Mouse (Mus musculus) neural tube, embryonic 14.5 days (tissue): ENCODE results near the gene Col6a2. TPM values are rescaled to one million over a fixed set of nuclear protein-coding genes. Genes with fewer than 3 reads are reported as not detected.

Experiments
- ATAC-seq: fragments of 200-750 bp; cut with Nextera tagmentation; 2 replicates; pipeline ENCODE4 v1.8.0; 2017; ENCODE audit warnings: low read depth, mild to moderate bottlenecking, moderate TSS enrichment, moderate library complexity
- H3K27ac ChIP-seq: fragments of 300-500 bp; sonication (generic); 2 replicates; pipeline ENCODE4 v1.5.1; 2014; ENCODE audit warnings: low read depth, mild to moderate bottlenecking, control low read depth, low read length, moderate library complexity, mixed read lengths
- H3K27me3 ChIP-seq: fragments of 300-500 bp; sonication (generic); 2 replicates; pipeline ENCODE4 v1.6.1; 2014; ENCODE audit warnings: low read length; ENCODE audit not compliant: control insufficient read depth, insufficient read depth
- H3K36me3 ChIP-seq: fragments of 300-500 bp; sonication (generic); 2 replicates; pipeline ENCODE4 v1.6.1; 2014; ENCODE audit warnings: low read length, mixed read lengths; ENCODE audit not compliant: control insufficient read depth, insufficient read depth
- H3K4me1 ChIP-seq: fragments of 300-500 bp; sonication (generic); 2 replicates; pipeline ENCODE4 v1.6.1; 2014; ENCODE audit warnings: low read length; ENCODE audit not compliant: control insufficient read depth, insufficient read depth
- H3K4me2 ChIP-seq: fragments of 300-500 bp; sonication (generic); 2 replicates; pipeline ENCODE4 v1.6.1; 2014; ENCODE audit warnings: mild to moderate bottlenecking, low read depth, low read length, control low read depth
- H3K4me3 ChIP-seq: fragments of 300-500 bp; sonication (generic); 2 replicates; pipeline ENCODE4 v1.5.1; 2014; ENCODE audit warnings: low read depth, low read length, control low read depth, mixed read lengths
- H3K9ac ChIP-seq: fragments of 300-500 bp; sonication (generic); replicated peaks from 2 replicates; pipeline ENCODE4 v1.6.1; 2014; ENCODE audit warnings: low read depth, mild to moderate bottlenecking, control low read depth, low read length, mixed read lengths
- H3K9me3 ChIP-seq: fragments of 300-500 bp; sonication (generic); 2 replicates; pipeline ENCODE4 v1.6.1; 2016; ENCODE audit warnings: low read length; ENCODE audit not compliant: control insufficient read depth
- WGBS: fragments of 180-500 bp; shearing (Covaris S2); extraction: QIAGEN DNeasy Blood & Tissue Kit; methylation state at CpG from one replicate; pipeline ENCODE4 v1.1.7; 2014; 5-methylcytosine and 5-hydroxymethylcytosine counted together
- polyA plus RNA-seq: library from polyadenylated mRNA; unstranded; fragments of >200 nt; fragmentation: Nextera tagmentation; extraction: Ambion mirVana; gene quantifications from 2 replicates; pipeline ENCODE4 v1.2.1, GENCODE M21; 2014

The Col6a2 gene
- polyA plus RNA-seq, 1 experiment from 2014 or later = 2.4 TPM

- no peak overlapping the region for H3K27ac ChIP-seq
- H3K9me3 ChIP-seq = no peaks in the 10 kb centered on the region
- H3K36me3 ChIP-seq = no peaks in the 10 kb centered on the region
- ATAC-seq = no peak
- H3K27me3 ChIP-seq = no peaks in the 10 kb centered on the region
- no peaks in the 10 kb centered on the region for H3K4me1 ChIP-seq
- H3K4me2 ChIP-seq = no peak overlapping the region
- H3K9ac ChIP-seq = no peak overlapping the region
- no peak overlapping the region for H3K4me3 ChIP-seq
- WGBS = 82% methylated on average over 9 of the region's 9 CpGs
Measured at GRCm38 (mm10) chr10:76642628-76643434, 19.4 kb upstream of the Col6a2 start.

- H3K4me2 ChIP-seq = no peak overlapping the region
- no peak overlapping the region for H3K9ac ChIP-seq
- no peak overlapping the region for H3K4me3 ChIP-seq
- H3K27me3 ChIP-seq = no peaks in the 10 kb centered on the region
- H3K4me1 ChIP-seq = no peaks in the 10 kb centered on the region
- no peaks in the 10 kb centered on the region for H3K9me3 ChIP-seq
- WGBS = 80% methylated on average over 13 of the region's 13 CpGs
- H3K36me3 ChIP-seq = no peaks in the 10 kb centered on the region
- no peak for ATAC-seq
- H3K27ac ChIP-seq = no peak overlapping the region
Measured at GRCm38 (mm10) chr10:76641894-76642627, 18.6 kb upstream of the Col6a2 start.

GRCm38 (mm10) chr10:76639952-76640351 is 16.5 kb upstream of the Col6a2 start:
- no peak overlapping the region for H3K9ac ChIP-seq
- no peak for ATAC-seq
- H3K4me3 ChIP-seq = no peak overlapping the region
- H3K4me1 ChIP-seq = no peaks in the 10 kb centered on the region
- no peaks in the 10 kb centered on the region for H3K36me3 ChIP-seq
- no peak overlapping the region for H3K27ac ChIP-seq
- 94% methylated on average over 2 of the region's 2 CpGs for WGBS
- H3K9me3 ChIP-seq = no peaks in the 10 kb centered on the region
- H3K4me2 ChIP-seq = no peak overlapping the region
- no peaks in the 10 kb centered on the region for H3K27me3 ChIP-seq

GRCm38 (mm10) chr10:76636601-76637000 is 13.2 kb upstream of the Col6a2 start:
- Histone ChIP-seq H3K9me3 (no peaks in the 10 kb centered on the region), H3K36me3 (no peaks in the 10 kb centered on the region), H3K4me2 (no peak overlapping the region), H3K9ac (no peak overlapping the region), H3K27me3 (no peaks in the 10 kb centered on the region), H3K4me3 (no peak overlapping the region), H3K4me1 (no peaks in the 10 kb centered on the region), H3K27ac (no peak overlapping the region)
- no peak for ATAC-seq
- WGBS = 84% methylated on average over 4 of the region's 4 CpGs

GRCm38 (mm10) chr10:76636026-76636425 is 12.6 kb upstream of the Col6a2 start:
- H3K9me3 ChIP-seq = no peaks in the 10 kb centered on the region
- H3K36me3 ChIP-seq = no peaks in the 10 kb centered on the region
- no peak overlapping the region for H3K9ac ChIP-seq
- H3K4me1 ChIP-seq = no peaks in the 10 kb centered on the region
- H3K27ac ChIP-seq = no peak overlapping the region
- no peak for ATAC-seq
- H3K4me2 ChIP-seq = no peak overlapping the region
- 71% methylated on average over 3 of the region's 3 CpGs for WGBS
- H3K27me3 ChIP-seq = no peaks in the 10 kb centered on the region
- H3K4me3 ChIP-seq = no peak overlapping the region

- H3K9ac ChIP-seq = no peak overlapping the region
- H3K27me3 ChIP-seq = no peaks in the 10 kb centered on the region
- 84% methylated on average over 5 of the region's 5 CpGs for WGBS
- H3K27ac ChIP-seq = no peak overlapping the region
- H3K4me1 ChIP-seq = no peaks in the 10 kb centered on the region
- no peak for ATAC-seq
- no peaks in the 10 kb centered on the region for H3K36me3 ChIP-seq
- no peak overlapping the region for H3K4me2 ChIP-seq
- H3K4me3 ChIP-seq = no peak overlapping the region
- H3K9me3 ChIP-seq = no peaks in the 10 kb centered on the region
Measured at GRCm38 (mm10) chr10:76634584-76634983, 11.2 kb upstream of the Col6a2 start.

- no peaks in the 10 kb centered on the region for H3K36me3 ChIP-seq
- no peak overlapping the region for H3K27ac ChIP-seq
- H3K4me2 ChIP-seq = no peak overlapping the region
- H3K4me1 ChIP-seq = no peaks in the 10 kb centered on the region
- no peaks in the 10 kb centered on the region for H3K27me3 ChIP-seq
- H3K9me3 ChIP-seq = no peaks in the 10 kb centered on the region
- H3K4me3 ChIP-seq = no peak overlapping the region
- H3K9ac ChIP-seq = no peak overlapping the region
- ATAC-seq = no peak
- 67% methylated on average over 7 of the region's 7 CpGs for WGBS
Measured at GRCm38 (mm10) chr10:76634094-76634571, 10.7 kb upstream of the Col6a2 start.

GRCm38 (mm10) chr10:76632630-76633029 is 9.2 kb upstream of the Col6a2 start:
- no peaks in the 10 kb centered on the region for H3K9me3 ChIP-seq
- H3K4me3 ChIP-seq = no peak overlapping the region
- no peak overlapping the region for H3K9ac ChIP-seq
- H3K4me1 ChIP-seq = no peaks in the 10 kb centered on the region
- no peak for ATAC-seq
- WGBS = 83% methylated on average over 8 of the region's 8 CpGs
- H3K27ac ChIP-seq = no peak overlapping the region
- no peaks in the 10 kb centered on the region for H3K27me3 ChIP-seq
- H3K36me3 ChIP-seq = no peaks in the 10 kb centered on the region
- no peak overlapping the region for H3K4me2 ChIP-seq

- ATAC-seq = no peak
- no peaks in the 10 kb centered on the region for H3K4me1 ChIP-seq
- no peak overlapping the region for H3K27ac ChIP-seq
- WGBS = 91% methylated on average over 1 of the region's 1 CpGs
- H3K36me3 ChIP-seq = no peaks in the 10 kb centered on the region
- H3K9me3 ChIP-seq = no peaks in the 10 kb centered on the region
- no peak overlapping the region for H3K4me2 ChIP-seq
- no peak overlapping the region for H3K9ac ChIP-seq
- no peak overlapping the region for H3K4me3 ChIP-seq
- H3K27me3 ChIP-seq = no peaks in the 10 kb centered on the region
Measured at GRCm38 (mm10) chr10:76630657-76631056, 7.2 kb upstream of the Col6a2 start.
